Mouse (Mus musculus) forebrain, embryonic 13.5 days (tissue): ENCODE results near the gene Fam131c. TPM values are rescaled to one million over a fixed set of nuclear protein-coding genes. Genes with fewer than 3 reads are reported as not detected.

Experiments used
- ATAC-seq: fragments of 200-750 bp; cut with Nextera tagmentation; 2 replicates; pipeline ENCODE4 v1.8.0; 2017
- H3K27ac ChIP-seq: fragments of 300-500 bp; sonication (generic); 2 replicates; pipeline ENCODE4 v1.5.1; 2015; ENCODE audit warnings: inconsistent platforms, mild to moderate bottlenecking, moderate library complexity
- H3K27me3 ChIP-seq: fragments of 300-500 bp; sonication (generic); 2 replicates; pipeline ENCODE4 v1.6.1; 2015; ENCODE audit warnings: mild to moderate bottlenecking, inconsistent platforms
- H3K36me3 ChIP-seq: fragments of 300-500 bp; sonication (generic); 2 replicates; pipeline ENCODE4 v1.6.1; 2015; ENCODE audit warnings: mild to moderate bottlenecking, inconsistent platforms; ENCODE audit not compliant: poor library complexity, severe bottlenecking
- H3K4me1 ChIP-seq: fragments of 300-500 bp; sonication (generic); 2 replicates; pipeline ENCODE4 v1.6.1; 2015; ENCODE audit warnings: inconsistent platforms
- H3K4me2 ChIP-seq: fragments of 300-500 bp; sonication (generic); 2 replicates; pipeline ENCODE4 v1.6.1; 2015; ENCODE audit warnings: inconsistent platforms, mild to moderate bottlenecking, moderate library complexity
- H3K4me3 ChIP-seq: fragments of 300-500 bp; sonication (generic); 2 replicates; pipeline ENCODE4 v1.5.1; 2015; ENCODE audit warnings: mild to moderate bottlenecking, inconsistent platforms
- H3K9ac ChIP-seq: fragments of 300-500 bp; sonication (generic); 2 replicates; pipeline ENCODE4 v1.6.1; 2015; ENCODE audit warnings: mild to moderate bottlenecking, inconsistent platforms
- H3K9me3 ChIP-seq: fragments of 300-500 bp; sonication (generic); replicated peaks from 2 replicates; pipeline ENCODE4 v1.6.1; 2016; ENCODE audit warnings: inconsistent platforms
- WGBS: fragments of 180-500 bp; shearing (Covaris S2); methylation state at CpG from one replicate; pipeline ENCODE4 v1.1.7; 2015; 5-methylcytosine and 5-hydroxymethylcytosine counted together
- polyA plus RNA-seq: library from polyadenylated mRNA; unstranded; fragments of >200 nt; fragmentation: Nextera tagmentation; extraction: Ambion mirVana; gene quantifications from 2 replicates; pipeline ENCODE4 v1.2.1, GENCODE M21; 2015

The Fam131c gene
- polyA plus RNA-seq, 1 experiment from 2014 or later: 3.3 TPM

- H3K27ac ChIP-seq: no peak overlapping the region
- no peak overlapping the region for H3K4me2 ChIP-seq
- no peaks in the 10 kb centered on the region for H3K9me3 ChIP-seq
- no peak overlapping the region for H3K4me3 ChIP-seq
- no peak overlapping the region for H3K9ac ChIP-seq
- peaks cover 13% of the 10 kb centered on the region; the same call in 1 of the 2 replicates for H3K27me3 ChIP-seq
- peaks cover 2% of the 10 kb centered on the region; the same call in 1 of the 2 replicates for H3K4me1 ChIP-seq
- ATAC-seq: no peak
- H3K36me3 ChIP-seq: no peaks in the 10 kb centered on the region
- 74% methylated on average over 12 of the region's 12 CpGs for WGBS
Measured at GRCm38 (mm10) chr4:141391293-141391692, 23.3 kb downstream of the Fam131c start.

DNA sequence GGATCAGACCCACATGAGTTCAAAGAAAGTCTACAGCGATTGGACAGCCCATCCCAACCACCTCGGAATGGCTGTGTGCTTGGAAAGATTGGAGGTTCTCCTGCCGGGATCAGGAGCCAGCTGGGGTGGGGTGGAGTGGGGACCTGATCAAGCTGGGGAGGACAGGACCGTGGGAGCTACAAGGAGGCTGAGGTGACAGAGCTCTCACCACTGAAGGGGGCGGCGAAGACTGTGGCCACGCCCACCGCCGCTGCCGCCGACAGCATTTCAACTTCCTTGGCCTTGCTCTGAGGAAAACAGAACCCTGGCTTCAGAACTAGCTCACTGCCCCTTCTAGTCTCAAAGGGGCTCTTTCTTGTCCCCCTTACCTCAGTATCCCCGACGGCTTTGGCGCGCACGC is 26.7 kb downstream of the Fam131c start:
- 21% methylated on average over 16 of the region's 16 CpGs for WGBS
- no peaks in the 10 kb centered on the region for H3K36me3 ChIP-seq
- H3K4me3 ChIP-seq: no peak overlapping the region
- H3K9me3 ChIP-seq: no peaks in the 10 kb centered on the region
- peaks cover 13% of the 10 kb centered on the region for H3K27me3 ChIP-seq
- H3K9ac ChIP-seq: no peak overlapping the region
- peak overlapping the region; percentile 33 for H3K4me2 ChIP-seq
- no peaks in the 10 kb centered on the region for H3K4me1 ChIP-seq
- H3K27ac ChIP-seq: no peak overlapping the region
- no peak for ATAC-seq

DNA sequence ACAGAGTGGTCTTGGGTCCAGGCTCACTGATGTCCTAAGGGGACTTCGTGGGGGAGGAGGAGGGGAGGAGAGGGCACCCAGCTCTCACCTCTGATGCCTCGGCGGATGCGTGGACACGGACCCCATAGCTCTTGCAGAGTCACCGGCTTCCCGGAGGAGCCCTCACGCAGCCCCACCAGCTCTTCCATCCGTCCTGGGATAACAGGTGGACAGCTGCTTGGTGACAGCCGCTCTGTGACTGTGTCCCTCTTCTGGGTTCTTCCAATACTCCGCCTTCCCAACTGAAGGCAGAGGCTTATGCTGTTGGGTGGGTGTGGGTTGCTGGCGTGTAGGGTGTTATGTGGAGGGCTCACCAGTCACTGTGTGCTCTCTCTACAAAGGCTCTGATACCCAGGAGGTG is 29.8 kb downstream of the Fam131c start:
- H3K4me2 ChIP-seq: no peak overlapping the region
- no peak overlapping the region for H3K4me3 ChIP-seq
- 77% methylated on average over 12 of the region's 12 CpGs for WGBS
- no peak overlapping the region for H3K27ac ChIP-seq
- H3K9ac ChIP-seq: no peak overlapping the region
- H3K4me1 ChIP-seq: no peaks in the 10 kb centered on the region
- ATAC-seq: no peak
- H3K27me3 ChIP-seq: peaks cover 13% of the 10 kb centered on the region
- no peaks in the 10 kb centered on the region for H3K36me3 ChIP-seq
- H3K9me3 ChIP-seq: no peaks in the 10 kb centered on the region

DNA sequence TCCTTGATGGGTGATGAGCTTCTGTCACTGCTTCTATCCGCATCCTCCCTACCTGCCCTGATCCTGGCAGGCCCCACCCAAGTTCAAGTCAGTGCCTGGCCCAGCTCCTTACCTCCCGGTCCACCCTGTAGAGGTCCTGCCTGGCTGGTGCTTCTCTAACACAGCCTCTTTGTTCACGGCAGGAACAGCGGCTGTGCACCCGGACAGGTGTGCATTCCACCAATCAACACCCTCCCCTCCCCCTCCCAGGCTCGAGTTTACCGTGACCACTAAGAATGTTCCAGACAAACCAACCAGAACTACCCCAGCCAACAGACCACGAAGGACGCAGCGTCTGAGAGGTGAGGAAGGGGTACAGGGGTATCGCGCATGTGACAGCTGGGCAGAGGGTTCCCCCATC is 30.5 kb downstream of the Fam131c start, which contains the start of gene Clcnka:
Gene Clcnka (minus strand): TSS at position 180 of the 400 bp plus-strand sequence.
- Histone ChIP-seq H3K27ac (no peak within 1 kb of the TSS), H3K9ac (no peak within 1 kb of the TSS), H3K4me3 (no peak within 1 kb of the TSS), H3K4me1 (no peaks in the 10 kb centered on the region), H3K4me2 (no peak within 1 kb of the TSS), H3K27me3 (peaks cover 14% of the 10 kb centered on the region), H3K9me3 (no peaks in the 10 kb centered on the region), H3K36me3 (no peaks in the 10 kb centered on the region)
- no peak for ATAC-seq
- 68% methylated on average over 12 of the region's 12 CpGs for WGBS

DNA sequence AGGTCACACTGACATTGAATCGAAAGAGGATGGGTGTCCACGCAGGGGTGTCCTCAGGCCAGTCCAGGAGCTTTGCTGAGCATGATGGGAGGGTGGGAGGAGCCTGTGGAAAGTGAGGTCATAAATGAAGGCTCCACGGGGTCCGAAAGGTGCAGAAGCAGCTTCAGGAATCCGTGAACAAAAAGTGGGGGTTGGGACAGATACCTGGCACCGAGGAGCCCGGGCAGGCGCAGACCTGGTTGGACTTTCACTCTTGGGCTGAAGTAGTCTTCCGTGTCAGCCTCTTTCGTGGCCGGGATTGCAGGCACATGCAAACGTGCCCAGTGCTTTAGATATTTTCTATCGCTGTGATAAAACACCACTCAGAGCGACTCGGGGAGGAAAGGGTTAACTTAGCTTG is 32.2 kb downstream of the Fam131c start:
- Histone ChIP-seq H3K36me3 (no peaks in the 10 kb centered on the region), H3K27me3 (peaks cover 21% of the 10 kb centered on the region), H3K9ac (no peak overlapping the region), H3K4me1 (0 out of 2 replicates have a peak, but pooled peaks cover 4% of the 10 kb centered on the region), H3K9me3 (no peaks in the 10 kb centered on the region), H3K4me3 (no peak overlapping the region), H3K27ac (no peak overlapping the region), H3K4me2 (no peak overlapping the region)
- 87% methylated on average over 15 of the region's 15 CpGs for WGBS
- ATAC-seq: no peak

GRCm38 (mm10) chr4:141404518-141405313 is 36.7 kb downstream of the Fam131c start:
- no peak overlapping the region for H3K4me3 ChIP-seq
- no peaks in the 10 kb centered on the region for H3K36me3 ChIP-seq
- H3K4me2 ChIP-seq: peak overlapping the region; percentile 38; the same call in 1 of the 2 replicates
- H3K27ac ChIP-seq: no peak overlapping the region
- peaks cover 13% of the 10 kb centered on the region for H3K27me3 ChIP-seq
- ATAC-seq: peak; percentile 87
- H3K4me1 ChIP-seq: 0 out of 2 replicates have a peak, but pooled peaks cover 4% of the 10 kb centered on the region
- peak overlapping the region; percentile 37; the same call in 1 of the 2 replicates for H3K9ac ChIP-seq
- H3K9me3 ChIP-seq: no peaks in the 10 kb centered on the region
- 16% methylated on average over 15 of the region's 15 CpGs for WGBS

- Histone ChIP-seq H3K9ac (no peak overlapping the region), H3K4me2 (no peak overlapping the region), H3K27me3 (peaks cover 13% of the 10 kb centered on the region), H3K4me1 (0 out of 2 replicates have a peak, but pooled peaks cover 4% of the 10 kb centered on the region), H3K36me3 (no peaks in the 10 kb centered on the region), H3K4me3 (no peak overlapping the region), H3K9me3 (no peaks in the 10 kb centered on the region), H3K27ac (no peak overlapping the region)
- WGBS: 82% methylated on average over 3 of the region's 3 CpGs
- no peak for ATAC-seq
Measured at GRCm38 (mm10) chr4:141405314-141405622, 37.2 kb downstream of the Fam131c start.

DNA sequence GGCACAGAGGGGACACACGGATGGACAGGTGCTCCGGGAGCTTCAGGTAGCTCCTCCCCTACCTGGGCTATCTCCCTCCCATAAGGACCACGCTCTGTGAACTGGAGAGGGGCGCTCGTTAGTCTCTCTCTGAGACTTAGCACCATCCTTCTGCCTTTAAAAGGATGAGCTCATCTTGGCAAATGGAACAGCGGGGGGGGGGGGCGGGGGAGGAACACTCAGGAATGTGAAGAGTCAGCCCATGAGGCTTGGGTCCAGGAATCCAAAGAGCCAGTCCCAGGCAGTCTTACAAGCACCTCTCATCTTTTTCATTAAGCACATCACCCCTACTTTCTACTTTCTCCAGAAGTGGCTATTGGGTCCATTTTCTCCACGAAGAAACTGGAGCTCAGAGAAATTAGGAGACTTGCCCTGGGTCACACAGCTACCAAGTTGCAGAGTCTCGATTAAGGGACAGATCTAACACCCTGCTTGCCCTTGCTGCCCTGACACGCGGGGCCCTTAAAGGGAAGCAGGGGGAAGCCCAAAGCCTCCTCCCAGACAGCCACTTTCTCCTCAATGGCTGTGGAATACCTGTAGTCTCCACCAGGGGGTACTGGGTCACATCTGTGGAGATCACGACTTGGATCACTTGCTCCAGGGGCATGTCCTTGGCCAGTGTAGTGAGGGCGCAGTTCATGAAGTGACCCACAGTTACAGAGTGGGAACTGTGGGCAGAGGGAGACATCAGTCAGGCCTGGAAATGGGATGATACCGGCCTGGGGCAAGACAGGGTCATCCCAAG is 38.7 kb downstream of the Fam131c start:
- Histone ChIP-seq H3K27ac (no peak overlapping the region), H3K27me3 (peaks cover 18% of the 10 kb centered on the region), H3K9me3 (no peaks in the 10 kb centered on the region), H3K9ac (no peak overlapping the region), H3K36me3 (no peaks in the 10 kb centered on the region), H3K4me2 (no peak overlapping the region), H3K4me3 (no peak overlapping the region), H3K4me1 (0 out of 2 replicates have a peak, but pooled peaks cover 4% of the 10 kb centered on the region)
- ATAC-seq: no peak
- 38% methylated on average over 14 of the region's 14 CpGs for WGBS

DNA sequence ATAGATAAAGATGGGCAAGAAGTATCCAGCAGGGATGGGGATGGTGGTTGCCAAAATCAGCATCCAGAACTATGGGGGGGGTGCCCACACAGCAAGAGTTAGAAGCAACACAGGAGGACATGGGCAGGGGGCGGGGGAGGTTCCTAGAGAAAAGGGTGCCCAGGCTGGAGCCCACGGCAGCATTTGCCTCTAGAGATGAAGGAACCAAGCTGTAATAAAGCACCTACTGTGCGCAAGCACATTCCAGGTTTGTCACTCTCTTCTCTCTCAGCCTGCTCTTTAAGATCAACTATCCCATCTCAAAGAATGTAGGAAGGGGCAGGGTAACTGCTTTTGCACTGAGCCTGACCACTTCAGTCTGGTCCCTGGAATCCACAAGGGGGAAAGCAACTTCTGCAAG is 40.6 kb downstream of the Fam131c start:
- H3K4me3 ChIP-seq: no peak overlapping the region
- H3K27ac ChIP-seq: no peak overlapping the region
- ATAC-seq: no peak
- H3K9me3 ChIP-seq: no peaks in the 10 kb centered on the region
- no peak overlapping the region for H3K4me2 ChIP-seq
- peaks cover 17% of the 10 kb centered on the region for H3K27me3 ChIP-seq
- H3K9ac ChIP-seq: no peak overlapping the region
- H3K4me1 ChIP-seq: 0 out of 2 replicates have a peak, but pooled peaks cover 4% of the 10 kb centered on the region
- no peaks in the 10 kb centered on the region for H3K36me3 ChIP-seq
- WGBS: 94% methylated on average over 3 of the region's 3 CpGs

DNA sequence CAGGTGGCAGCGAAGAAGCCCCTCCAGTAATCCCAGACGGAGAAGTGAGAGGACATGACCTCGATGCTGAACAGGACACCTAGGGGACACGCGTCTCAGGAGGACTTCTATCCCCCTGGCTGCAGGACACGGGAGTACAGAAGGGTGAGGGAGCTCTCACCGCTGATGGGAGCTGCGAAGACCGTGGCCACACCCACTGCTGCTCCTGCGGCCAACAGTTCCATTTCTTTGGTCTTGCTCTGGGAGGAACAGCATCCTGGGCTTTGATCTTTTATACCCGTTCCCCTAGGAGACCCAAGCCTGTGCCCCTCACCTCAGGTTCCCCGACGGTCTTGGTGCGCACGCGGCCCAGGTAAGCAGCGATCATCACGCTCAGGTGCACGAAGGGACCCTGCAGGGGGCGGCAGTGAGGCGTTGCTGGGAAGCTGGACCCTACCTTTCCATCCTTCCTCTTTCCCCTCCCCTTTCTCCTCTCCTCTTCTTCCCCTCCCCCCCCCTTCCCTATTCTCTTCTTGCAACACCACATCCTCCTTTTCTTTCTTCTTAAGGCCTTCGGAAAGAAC is 43.5 kb downstream of the Fam131c start:
- Histone ChIP-seq H3K4me2 (no peak overlapping the region), H3K9ac (no peak overlapping the region), H3K4me1 (no peaks in the 10 kb centered on the region), H3K36me3 (no peaks in the 10 kb centered on the region), H3K4me3 (no peak overlapping the region), H3K9me3 (no peaks in the 10 kb centered on the region), H3K27me3 (0 out of 2 replicates have a peak, but pooled peaks cover 5% of the 10 kb centered on the region), H3K27ac (no peak overlapping the region)
- 18% methylated on average over 22 of the region's 22 CpGs for WGBS
- no peak for ATAC-seq

GRCm38 (mm10) chr4:141415924-141416323 is 47.9 kb downstream of the Fam131c start, which contains the start of gene Clcnkb:
Gene Clcnkb, minus strand, starts transcription at chr4:141416014.
- Histone ChIP-seq H3K9me3 (no peaks in the 10 kb centered on the region), H3K9ac (no peak within 1 kb of the TSS), H3K4me3 (no peak within 1 kb of the TSS), H3K4me1 (no peaks in the 10 kb centered on the region), H3K4me2 (no peak within 1 kb of the TSS), H3K27ac (no peak within 1 kb of the TSS), H3K36me3 (no peaks in the 10 kb centered on the region), H3K27me3 (no peaks in the 10 kb centered on the region)
- ATAC-seq: no peak
- 73% methylated on average over 7 of the region's 7 CpGs for WGBS
